Mouse (Mus musculus): Measurements from ENCODE around the gene Cables2. TPM values are rescaled to one million over a fixed set of nuclear protein-coding genes. Genes with fewer than 3 reads are reported as not detected.

Cables2 gene
- polyA plus RNA-seq, 1 experiment from 2014 or later, result 33.3 TPM

DNA sequence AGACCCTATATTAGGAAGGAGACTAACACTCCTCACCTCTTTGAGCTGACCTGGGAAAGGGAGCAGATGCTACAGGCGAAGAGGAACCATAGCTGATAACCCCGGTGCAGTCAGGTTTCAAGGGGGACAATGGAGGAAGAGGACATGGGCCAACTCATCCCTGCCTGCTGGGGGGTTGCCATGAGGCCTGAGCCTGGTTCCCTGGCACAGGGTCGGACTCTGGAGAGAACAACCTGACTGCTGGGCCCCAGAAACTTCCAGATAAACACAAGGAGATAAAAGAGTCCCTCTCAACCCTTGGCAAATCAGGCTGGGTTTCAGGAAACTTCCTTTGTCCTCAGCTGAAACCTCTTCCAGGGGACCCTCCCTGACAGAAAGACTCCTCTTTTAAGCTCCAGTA, 55.1 kb downstream of the Cables2 start:
- Histone ChIP-seq H3K4me2 (ENCODE audit: low read depth, low read length) (no peak overlapping the region), H3K9ac (replicated peaks; ENCODE audit: low read depth, low read length) (no peak overlapping the region), H3K4me3 (ENCODE audit: low read depth, low read length) (no peak overlapping the region), H3K36me3 (ENCODE audit: control insufficient read depth, insufficient read depth, low read length) (no peaks in the 10 kb centered on the region), H3K4me1 (ENCODE audit: control insufficient read depth, insufficient read depth, low read length) (no peaks in the 10 kb centered on the region), H3K27me3 (ENCODE audit: control insufficient read depth, insufficient read depth, low read length) (no peaks in the 10 kb centered on the region; the same call in 1 of the 2 replicates), H3K9me3 (ENCODE audit: control insufficient read depth, low read length) (no peaks in the 10 kb centered on the region), H3K27ac (ENCODE audit: low read depth, low read length) (peak overlapping the region; percentile 16; the same call in 1 of the 2 replicates)
- WGBS, result 86% methylated on average over 3 of the region's 3 CpGs
- no peak for ATAC-seq (ENCODE audit: low read depth)

DNA sequence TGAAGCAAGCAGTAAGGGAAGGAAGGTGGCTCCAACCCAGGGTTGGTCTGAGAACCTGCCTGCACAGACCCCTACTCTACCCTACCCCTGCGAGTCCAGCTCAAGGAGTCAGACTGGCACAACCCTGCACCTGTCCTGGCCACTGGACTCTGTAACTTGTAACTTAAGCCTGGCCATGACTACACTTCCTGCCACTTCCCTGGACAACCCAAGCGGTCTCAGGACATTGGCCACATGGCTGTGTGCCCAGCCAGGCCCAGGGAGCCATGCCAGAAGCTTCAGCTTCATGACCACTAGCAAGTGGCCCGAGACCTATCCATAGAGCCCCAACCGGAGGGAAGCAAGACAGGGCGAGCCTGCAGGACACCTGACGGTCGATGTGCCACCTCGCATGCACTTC, 55.7 kb downstream of the Cables2 start:
- no peaks in the 10 kb centered on the region for H3K4me1 ChIP-seq (ENCODE audit: control insufficient read depth, insufficient read depth, low read length)
- no peaks in the 10 kb centered on the region for H3K36me3 ChIP-seq (ENCODE audit: control insufficient read depth, insufficient read depth, low read length)
- no peaks in the 10 kb centered on the region for H3K9me3 ChIP-seq (ENCODE audit: control insufficient read depth, low read length)
- ATAC-seq (ENCODE audit: low read depth), result no peak
- H3K4me3 ChIP-seq (ENCODE audit: low read depth, low read length), result no peak overlapping the region
- H3K27me3 ChIP-seq (ENCODE audit: control insufficient read depth, insufficient read depth, low read length), result no peaks in the 10 kb centered on the region
- H3K9ac ChIP-seq (replicated peaks; ENCODE audit: low read depth, low read length), result no peak overlapping the region
- 95% methylated on average over 8 of the region's 8 CpGs for WGBS
- no peak overlapping the region for H3K4me2 ChIP-seq (ENCODE audit: low read depth, low read length)
- no peak overlapping the region for H3K27ac ChIP-seq (ENCODE audit: low read depth, low read length)

DNA sequence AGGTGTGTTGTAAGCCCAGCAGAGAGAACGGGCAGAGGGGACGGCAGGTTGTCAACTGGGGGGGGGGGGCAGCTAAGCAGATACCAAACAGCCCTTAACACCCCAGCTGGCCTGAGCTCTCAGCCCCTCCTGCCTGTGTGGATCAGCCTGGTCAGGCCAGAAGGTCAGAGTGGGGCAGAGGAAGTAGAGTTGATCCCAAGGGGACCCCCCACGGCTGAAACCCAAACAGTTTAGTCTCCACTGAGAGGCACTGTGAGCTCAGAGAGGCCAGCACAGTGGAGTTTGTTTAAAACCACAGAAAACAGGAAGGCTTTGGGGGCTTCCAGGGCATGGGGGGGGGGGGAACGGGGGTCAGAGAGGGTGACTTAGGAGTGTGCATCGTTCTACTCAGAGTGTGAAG, 56.4 kb downstream of the Cables2 start:
- H3K9me3 ChIP-seq (ENCODE audit: control insufficient read depth, low read length), result no peaks in the 10 kb centered on the region
- no peaks in the 10 kb centered on the region for H3K4me1 ChIP-seq (ENCODE audit: control insufficient read depth, insufficient read depth, low read length)
- H3K4me2 ChIP-seq (ENCODE audit: low read depth, low read length), result no peak overlapping the region
- ATAC-seq (ENCODE audit: low read depth), result no peak
- H3K27ac ChIP-seq (ENCODE audit: low read depth, low read length), result no peak overlapping the region
- no peaks in the 10 kb centered on the region for H3K36me3 ChIP-seq (ENCODE audit: control insufficient read depth, insufficient read depth, low read length)
- WGBS, result 80% methylated on average over 5 of the region's 5 CpGs
- H3K4me3 ChIP-seq (ENCODE audit: low read depth, low read length), result no peak overlapping the region
- H3K9ac ChIP-seq (replicated peaks; ENCODE audit: low read depth, low read length), result no peak overlapping the region
- no peaks in the 10 kb centered on the region for H3K27me3 ChIP-seq (ENCODE audit: control insufficient read depth, insufficient read depth, low read length)

DNA sequence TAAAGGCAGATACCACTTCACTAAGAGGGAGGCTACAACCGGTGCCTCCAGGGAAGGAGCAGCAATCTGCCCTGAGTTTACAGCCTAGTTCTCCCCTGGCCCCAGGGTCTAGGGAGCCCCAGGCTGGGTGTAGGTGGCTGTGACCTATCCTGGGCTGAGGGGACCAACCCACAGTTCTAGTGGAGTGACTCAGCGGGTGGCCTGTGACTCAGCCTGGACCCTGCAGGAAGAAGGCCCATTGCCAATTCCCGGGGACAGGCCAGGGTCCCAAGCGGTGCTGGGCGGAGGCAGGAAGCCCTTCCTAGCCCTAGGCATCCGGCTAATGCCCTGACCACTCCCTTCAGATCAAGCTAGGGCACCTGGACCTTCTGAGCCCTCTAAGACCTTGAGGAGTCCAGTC, 57.3 kb downstream of the Cables2 start:
- 76% methylated on average over 6 of the region's 6 CpGs for WGBS
- H3K27me3 ChIP-seq (ENCODE audit: control insufficient read depth, insufficient read depth, low read length), result no peaks in the 10 kb centered on the region

DNA sequence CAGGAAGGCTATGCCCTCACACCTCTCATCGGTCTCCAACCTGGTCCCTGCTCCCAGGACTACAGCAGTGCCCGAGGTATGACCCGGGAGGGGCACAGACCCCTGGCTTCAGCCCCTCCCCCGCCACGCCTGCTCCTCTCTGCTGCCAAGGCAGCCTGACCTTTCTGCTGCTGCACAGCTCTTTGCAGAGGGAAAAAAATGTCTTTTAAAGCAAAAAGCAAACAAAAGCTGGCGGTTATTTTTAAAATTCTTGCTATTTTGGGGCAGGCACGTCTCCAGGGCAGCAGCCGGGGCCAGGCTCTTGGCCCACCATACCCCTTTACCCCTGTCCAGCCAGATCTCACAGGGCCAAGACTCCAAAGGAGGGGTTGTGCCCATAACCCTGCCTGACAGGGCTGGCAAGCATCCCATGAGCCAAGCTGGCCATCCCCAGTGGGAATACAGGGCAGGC, 58.3 kb downstream of the Cables2 start:
- H3K36me3 ChIP-seq (ENCODE audit: control insufficient read depth, insufficient read depth, low read length), result no peaks in the 10 kb centered on the region
- H3K27me3 ChIP-seq (ENCODE audit: control insufficient read depth, insufficient read depth, low read length), result no peaks in the 10 kb centered on the region
- 78% methylated on average over 8 of the region's 8 CpGs for WGBS
- H3K4me1 ChIP-seq (ENCODE audit: control insufficient read depth, insufficient read depth, low read length), result no peaks in the 10 kb centered on the region
- H3K4me3 ChIP-seq (ENCODE audit: low read depth, low read length), result no peak overlapping the region
- no peak for ATAC-seq (ENCODE audit: low read depth)
- no peak overlapping the region for H3K9ac ChIP-seq (replicated peaks; ENCODE audit: low read depth, low read length)
- no peak overlapping the region for H3K4me2 ChIP-seq (ENCODE audit: low read depth, low read length)
- H3K9me3 ChIP-seq (ENCODE audit: control insufficient read depth, low read length), result no peaks in the 10 kb centered on the region
- H3K27ac ChIP-seq (ENCODE audit: low read depth, low read length), result no peak overlapping the region

More for the DNA sequence above, 57.3 kb downstream of the Cables2 start:
- Histone ChIP-seq H3K4me3 (ENCODE audit: low read depth, low read length) (no peak overlapping the region), H3K4me2 (ENCODE audit: low read depth, low read length) (no peak overlapping the region), H3K36me3 (ENCODE audit: control insufficient read depth, insufficient read depth, low read length) (no peaks in the 10 kb centered on the region), H3K4me1 (ENCODE audit: control insufficient read depth, insufficient read depth, low read length) (no peaks in the 10 kb centered on the region), H3K27ac (ENCODE audit: low read depth, low read length) (no peak overlapping the region), H3K9me3 (ENCODE audit: control insufficient read depth, low read length) (no peaks in the 10 kb centered on the region), H3K9ac (replicated peaks; ENCODE audit: low read depth, low read length) (no peak overlapping the region)
- ATAC-seq (ENCODE audit: low read depth), result no peak

DNA sequence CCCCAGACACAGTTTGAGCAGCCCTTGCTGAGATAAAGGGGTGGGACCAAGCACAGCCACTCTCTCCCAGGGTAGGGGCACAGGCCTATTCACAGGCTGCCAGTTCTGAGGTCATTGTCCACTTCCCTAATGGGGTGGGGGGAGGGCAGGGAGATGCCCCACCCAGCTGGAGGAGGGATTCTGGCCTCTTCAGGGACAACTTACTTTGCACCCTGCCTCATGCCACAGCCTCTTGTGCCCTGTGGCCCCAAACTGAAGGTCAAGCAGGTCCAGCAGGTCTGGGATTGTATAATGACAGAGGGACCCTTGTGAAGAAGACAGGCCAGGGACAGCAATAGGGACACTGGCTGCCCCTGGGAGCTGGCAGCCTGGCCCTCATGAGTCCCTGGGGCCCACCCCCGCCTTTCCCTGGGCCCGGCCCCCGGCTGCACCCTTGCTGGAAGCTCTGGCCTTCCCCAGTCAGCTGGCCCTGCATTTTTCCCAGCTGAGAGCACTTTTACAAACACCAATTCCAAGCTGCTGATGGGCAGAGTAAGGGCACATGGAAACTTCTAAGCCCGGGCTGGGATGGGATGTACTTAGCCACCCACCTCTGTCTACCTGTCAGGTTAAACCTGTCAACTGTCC, 58.8 kb downstream of the Cables2 start:
- no peaks in the 10 kb centered on the region for H3K36me3 ChIP-seq (ENCODE audit: control insufficient read depth, insufficient read depth, low read length)
- H3K27me3 ChIP-seq (ENCODE audit: control insufficient read depth, insufficient read depth, low read length), result no peaks in the 10 kb centered on the region
- H3K27ac ChIP-seq (ENCODE audit: low read depth, low read length), result no peak overlapping the region
- no peak overlapping the region for H3K4me2 ChIP-seq (ENCODE audit: low read depth, low read length)
- 85% methylated on average over 4 of the region's 4 CpGs for WGBS
- no peak for ATAC-seq (ENCODE audit: low read depth)
- no peak overlapping the region for H3K9ac ChIP-seq (replicated peaks; ENCODE audit: low read depth, low read length)
- no peaks in the 10 kb centered on the region for H3K4me1 ChIP-seq (ENCODE audit: control insufficient read depth, insufficient read depth, low read length)
- H3K4me3 ChIP-seq (ENCODE audit: low read depth, low read length), result no peak overlapping the region
- no peaks in the 10 kb centered on the region for H3K9me3 ChIP-seq (ENCODE audit: control insufficient read depth, low read length)

DNA sequence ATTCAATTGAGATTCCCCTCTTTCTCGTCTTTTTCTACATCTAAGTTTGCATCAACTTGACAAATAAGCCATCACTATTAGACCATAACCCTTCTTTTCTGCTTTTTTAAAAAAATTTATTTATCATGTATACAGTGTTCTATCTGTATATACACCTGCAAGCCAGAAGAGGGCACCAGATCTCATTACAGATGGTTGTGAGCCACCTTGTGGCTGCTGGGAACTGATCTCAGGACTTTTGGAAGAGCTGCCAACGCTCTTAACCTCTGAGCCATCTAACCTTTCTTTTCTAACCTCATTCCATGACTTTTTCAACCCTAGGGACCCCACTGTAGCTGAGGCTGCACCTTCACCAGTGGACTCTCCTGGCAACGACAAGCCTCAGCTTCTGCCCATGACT, 61.0 kb downstream of the Cables2 start:
- Histone ChIP-seq H3K4me1 (ENCODE audit: control insufficient read depth, insufficient read depth, low read length) (no peaks in the 10 kb centered on the region), H3K4me3 (ENCODE audit: low read depth, low read length) (no peak overlapping the region), H3K27me3 (ENCODE audit: control insufficient read depth, insufficient read depth, low read length) (no peaks in the 10 kb centered on the region), H3K36me3 (ENCODE audit: control insufficient read depth, insufficient read depth, low read length) (no peaks in the 10 kb centered on the region), H3K27ac (ENCODE audit: low read depth, low read length) (no peak overlapping the region), H3K4me2 (ENCODE audit: low read depth, low read length) (no peak overlapping the region), H3K9me3 (ENCODE audit: control insufficient read depth, low read length) (no peaks in the 10 kb centered on the region), H3K9ac (replicated peaks; ENCODE audit: low read depth, low read length) (no peak overlapping the region)
- WGBS, result 96% methylated on average over 3 of the region's 3 CpGs
- ATAC-seq (ENCODE audit: low read depth), result no peak

DNA sequence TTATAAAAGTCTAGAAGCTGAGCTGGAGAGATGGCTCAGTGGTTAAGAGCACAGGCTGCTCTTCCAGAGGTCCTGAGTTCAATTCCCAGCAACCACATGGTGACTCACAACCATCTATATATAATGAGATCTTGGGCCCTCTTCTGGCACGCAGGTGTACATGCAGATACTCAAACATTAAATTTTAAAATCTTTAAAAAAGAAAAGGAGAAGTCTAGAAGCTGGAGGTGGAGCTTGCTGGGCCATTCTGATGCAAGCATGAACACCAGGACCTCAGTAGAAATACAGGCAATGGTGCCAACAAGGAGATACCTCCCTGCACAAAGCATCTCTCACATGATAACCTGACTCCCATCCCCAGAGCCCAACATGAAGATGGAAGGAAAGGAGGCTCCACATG, 64.3 kb downstream of the Cables2 start:
- Histone ChIP-seq H3K9me3 (ENCODE audit: control insufficient read depth, low read length) (no peaks in the 10 kb centered on the region), H3K4me1 (ENCODE audit: control insufficient read depth, insufficient read depth, low read length) (peaks cover 6% of the 10 kb centered on the region; the same call in 1 of the 2 replicates), H3K4me3 (ENCODE audit: low read depth, low read length) (no peak overlapping the region), H3K9ac (replicated peaks; ENCODE audit: low read depth, low read length) (no peak overlapping the region), H3K27me3 (ENCODE audit: control insufficient read depth, insufficient read depth, low read length) (no peaks in the 10 kb centered on the region), H3K36me3 (ENCODE audit: control insufficient read depth, insufficient read depth, low read length) (no peaks in the 10 kb centered on the region), H3K27ac (ENCODE audit: low read depth, low read length) (no peak overlapping the region), H3K4me2 (ENCODE audit: low read depth, low read length) (no peak overlapping the region)
- 92% methylated on average over 1 of the region's 1 CpGs for WGBS
- ATAC-seq (ENCODE audit: low read depth), result no peak

Measured in neural tube, embryonic 14.5 days (tissue).